Mouse (Mus musculus): Measurements from ENCODE around the gene Hoxd4. TPM values are rescaled to one million over a fixed set of nuclear protein-coding genes. Genes with fewer than 3 reads are reported as not detected.
A peak's percentile ranks its signal among the peaks of the same experiment; 100 is the strongest.

Hoxd4 gene
- total RNA-seq, 1 experiment from 2014 or later, result 13.9 TPM

- no peak for DNase-seq
These were observed 29.7 kb downstream of the Hoxd4 start for GRCm38 (mm10) chr2:74741252-74741978.

GRCm38 (mm10) chr2:74741979-74742277, 30.2 kb downstream of the Hoxd4 start:
- DNase-seq, result no peak

- DNase-seq, result no peak
These were observed 34.0 kb downstream of the Hoxd4 start for GRCm38 (mm10) chr2:74745540-74746297.

GRCm38 (mm10) chr2:74746298-74746921, 34.7 kb downstream of the Hoxd4 start:
- no peak for DNase-seq

GRCm38 (mm10) chr2:74747006-74747405, 35.3 kb downstream of the Hoxd4 start:
- DNase-seq, result peak; percentile 32

GRCm38 (mm10) chr2:74747661-74748141, 36.0 kb downstream of the Hoxd4 start:
- no peak for DNase-seq

GRCm38 (mm10) chr2:74748436-74748995, 36.8 kb downstream of the Hoxd4 start:
- no peak for DNase-seq

GRCm38 (mm10) chr2:74749337-74750121, 37.8 kb downstream of the Hoxd4 start:
- peak; percentile 54 for DNase-seq

GRCm38 (mm10) chr2:74750731-74751250, 39.1 kb downstream of the Hoxd4 start:
- no peak for DNase-seq

- no peak for DNase-seq
These were observed 40.1 kb downstream of the Hoxd4 start for GRCm38 (mm10) chr2:74751861-74752260.

GRCm38 (mm10) chr2:74752431-74753174, 40.9 kb downstream of the Hoxd4 start:
- DNase-seq, result no peak

- no peak for DNase-seq
These were observed 41.4 kb downstream of the Hoxd4 start for GRCm38 (mm10) chr2:74753175-74753523.

GRCm38 (mm10) chr2:74753711-74754110, 42.0 kb downstream of the Hoxd4 start:
- no peak for DNase-seq

GRCm38 (mm10) chr2:74760146-74760545, 48.4 kb downstream of the Hoxd4 start:
- DNase-seq, result no peak

GRCm38 (mm10) chr2:74761941-74762340, 50.2 kb downstream of the Hoxd4 start:
- no peak for DNase-seq

- peak; percentile 50 for DNase-seq
These were observed 51.0 kb downstream of the Hoxd4 start, which contains the start of gene Hoxd1 for GRCm38 (mm10) chr2:74762522-74763244. Gene Hoxd1 (plus strand): TSS chr2:74762980.

GRCm38 (mm10) chr2:74763245-74763735, 51.6 kb downstream of the Hoxd4 start:
- DNase-seq, result peak; percentile 16

GRCm38 (mm10) chr2:74763976-74764375, 52.2 kb downstream of the Hoxd4 start:
- no peak for DNase-seq

- no peak for DNase-seq
These were observed 62.6 kb downstream of the Hoxd4 start for GRCm38 (mm10) chr2:74774359-74774758.

Data from adrenal gland, postnatal 14 days (tissue).